In genomic region chr4:101741973-101742372, GRCm38 (mm10) we compare ENCODE assay signal across 29 mouse cellular contexts. TPM values are rescaled to one million over a fixed set of nuclear protein-coding genes. Genes with fewer than 3 reads are reported as not detected.
DNase-seq lines count a peak whose midpoint lies in the region; ATAC-seq and TF ChIP-seq lines count a peak whose summit lies in the region.
"Had no signal": no experiment of that assay in that cellular context is flagged by ENCODE, and none has a peak within 500 bp of the region (broad histone marks: within the 10 kb centered on the region; RNA-seq: fewer than 3 reads in every experiment).

No protein-coding gene starts in this region.

- no peak overlapping the region for H3K27ac ChIP-seq in kidney, embryonic 14.5 days (ENCODE audit: low read depth, low read length)
- peak overlapping the region; percentile 51; the same call in 1 of the 2 replicates for H3K27ac ChIP-seq in liver, postnatal 0 days (ENCODE audit: low read depth)
- H3K27ac ChIP-seq: embryonic facial prominence, embryonic 10.5 days; embryonic facial prominence, embryonic 13.5 days; forebrain, embryonic 12.5 days; forebrain, embryonic 15.5 days; heart, adult 2 months; heart, embryonic 10.5 days; heart, embryonic 13.5 days; hindbrain, embryonic 12.5 days; hindbrain, embryonic 15.5 days had no signal

- TF ChIP-seq CTCF in liver, postnatal 0 days (IDR thresholded peaks at IDR 0.05; ENCODE audit: low read depth) = no peak

- intact Hi-C loops in heart, postnatal 14 days (cut with DNase I) = no loop called here

- H3K4me3 ChIP-seq in kidney, embryonic 14.5 days (ENCODE audit: low read length) = no peak overlapping the region
- no peak overlapping the region for H3K4me3 ChIP-seq in liver, postnatal 0 days (ENCODE audit: low read depth, low read length)
- H3K4me3 ChIP-seq: embryonic facial prominence, embryonic 10.5 days; embryonic facial prominence, embryonic 13.5 days; erythroblast, embryonic 14.5 days; forebrain, embryonic 12.5 days; forebrain, embryonic 15.5 days; heart, adult 2 months; heart, embryonic 10.5 days; heart, embryonic 13.5 days; hindbrain, embryonic 12.5 days; hindbrain, embryonic 15.5 days had no signal

- no peaks in the 10 kb centered on the region for H3K4me1 ChIP-seq in kidney, embryonic 14.5 days (ENCODE audit: control insufficient read depth, insufficient read depth, low read length)
- no peaks in the 10 kb centered on the region for H3K4me1 ChIP-seq in liver, postnatal 0 days (ENCODE audit: insufficient read depth)
- H3K4me1 ChIP-seq: embryonic facial prominence, embryonic 10.5 days; embryonic facial prominence, embryonic 13.5 days; forebrain, embryonic 12.5 days; forebrain, embryonic 15.5 days; heart, embryonic 10.5 days; heart, embryonic 13.5 days; hindbrain, embryonic 12.5 days; hindbrain, embryonic 15.5 days had no signal

- WGBS in kidney, embryonic 14.5 days = 82% methylated on average over 2 of the region's 2 CpGs
- 64% methylated on average over 2 of the region's 2 CpGs for WGBS in liver, postnatal 0 days (ENCODE audit: insufficient replicate concordance)

- H3K9me3 ChIP-seq in kidney, embryonic 14.5 days (ENCODE audit: control insufficient read depth, low read length) = no peaks in the 10 kb centered on the region
- no peaks in the 10 kb centered on the region for H3K9me3 ChIP-seq in liver, postnatal 0 days (ENCODE audit: low read length)
- H3K9me3 ChIP-seq: embryonic facial prominence, embryonic 10.5 days; embryonic facial prominence, embryonic 13.5 days; forebrain, embryonic 12.5 days; forebrain, embryonic 15.5 days; G1E; heart, embryonic 10.5 days; heart, embryonic 13.5 days; hindbrain, embryonic 12.5 days; hindbrain, embryonic 15.5 days had no signal

- ATAC-seq in kidney, embryonic 14.5 days (ENCODE audit: low FRiP score, low TSS enrichment) = no peak
- ATAC-seq in liver, postnatal 0 days = peak; percentile 57
- ATAC-seq: forebrain, embryonic 15.5 days; Patski had no signal

- H3K36me3 ChIP-seq in kidney, embryonic 14.5 days (ENCODE audit: control insufficient read depth, insufficient read depth, low read length) = no peaks in the 10 kb centered on the region
- H3K36me3 ChIP-seq in liver, postnatal 0 days (replicated peaks; ENCODE audit: insufficient read depth, low read length) = no peaks in the 10 kb centered on the region
- H3K36me3 ChIP-seq: embryonic facial prominence, embryonic 10.5 days; forebrain, embryonic 12.5 days; forebrain, embryonic 15.5 days; G1E; heart, embryonic 10.5 days; heart, embryonic 13.5 days; hindbrain, embryonic 12.5 days; hindbrain, embryonic 15.5 days had no signal

- TF ChIP-seq EP300 in liver, postnatal 0 days (IDR thresholded peaks at IDR 0.05; ENCODE audit: low read depth) = peak; percentile 45; the same call in 1 of the 2 replicates

- peak; percentile 49 for DNase-seq in heart, adult 11 months
- DNase-seq in heart, postnatal 14 days = no peak
- peak; percentile 5 for DNase-seq in kidney, adult 9 months
- no peak for DNase-seq in liver, postnatal 0 days
- DNase-seq in liver = no peak
- DNase-seq: adrenal gland, adult 8-10 months; adrenal gland, postnatal 25 days; B cell, adult 2 months; cerebellum, adult 11-12 months; cerebellum, adult 8-10 months; cerebellum, postnatal 10 days; cerebellum, postnatal 36 days; embryo, embryonic 11 days; gastrocnemius, postnatal 25 days; heart, adult 2 months had no signal

- H3K27me3 ChIP-seq in kidney, embryonic 14.5 days (ENCODE audit: control insufficient read depth, insufficient read depth, low read length) = no peaks in the 10 kb centered on the region
- no peaks in the 10 kb centered on the region for H3K27me3 ChIP-seq in liver, postnatal 0 days (ENCODE audit: insufficient read depth, low read length)
- H3K27me3 ChIP-seq: CH12.LX; embryonic facial prominence, embryonic 13.5 days; forebrain, embryonic 12.5 days; forebrain, embryonic 15.5 days; heart, embryonic 13.5 days; hindbrain, embryonic 12.5 days; hindbrain, embryonic 15.5 days; Patski had no signal

- H3K4me2 ChIP-seq in kidney, embryonic 14.5 days (replicated peaks; ENCODE audit: low read depth, low read length) = no peak overlapping the region
- no peak overlapping the region for H3K4me2 ChIP-seq in liver, postnatal 0 days (ENCODE audit: low read depth, low read length)
- H3K4me2 ChIP-seq: embryonic facial prominence, embryonic 13.5 days; forebrain, embryonic 12.5 days; forebrain, embryonic 15.5 days; heart, embryonic 13.5 days; hindbrain, embryonic 12.5 days; hindbrain, embryonic 15.5 days had no signal

- H3K9ac ChIP-seq in kidney, embryonic 14.5 days (ENCODE audit: low read depth, low read length) = no peak overlapping the region
- no peak overlapping the region for H3K9ac ChIP-seq in liver, postnatal 0 days (replicated peaks)
- H3K9ac ChIP-seq: embryonic facial prominence, embryonic 13.5 days; forebrain, embryonic 12.5 days; forebrain, embryonic 15.5 days; heart, embryonic 13.5 days; hindbrain, embryonic 12.5 days; hindbrain, embryonic 15.5 days had no signal

RNA-seq across cellular contexts. Expression of gene Lepr, which starts 24.8 kb away (rescaled TPM):
- total RNA-seq in heart, postnatal 14 days (2021) = 10 to 100 TPM; 11.2 to 11.9 TPM
- 1.3 and 3.7 TPM in 2 replicates for polyA plus RNA-seq in kidney, embryonic 14.5 days (2014; fragmentation: Nextera tagmentation; extraction: Ambion mirVana)
- polyA plus RNA-seq in liver, postnatal 0 days (2015; fragmentation: Nextera tagmentation; extraction: Ambion mirVana) = 19.0 and 30.1 TPM in 2 replicates
- total RNA-seq: CH12.LX; hematopoietic stem cell, adult 5-6 weeks had no signal
- polyA plus RNA-seq: erythroblast, embryonic 14.5 days; G1E had no signal

Comparison
In these comparisons a context has a peak if more than half of its experiments do, and no peak if none do; other contexts are left out.
1. DNase-seq: peak in heart, adult 11 months (single experiment) and kidney, adult 9 months (single experiment); none in heart, postnatal 14 days (0 of 2), liver, postnatal 0 days (single experiment) and liver (single experiment).